Mouse (Mus musculus): ENCODE measurements at regions not wholly inside any gene's neighbourhood (a gene's known extent, or its start where the extent isn't known, plus 50 kb on each side); places are given as distances from the start of the nearest gene placed in this dataset.

GRCm38 (mm10) chr15:51594060-51594459 is 2290.6 kb upstream of the Gm7489 start:
- TF ChIP-seq CTCF (IDR thresholded peaks at IDR 0.05; ENCODE audit: low read depth, low read length) (no peak), GATA1 (IDR thresholded peaks at IDR 0.05; ENCODE audit: borderline replicate concordance, low read length) (no peak), TAL1 (conservative IDR thresholded peaks at IDR 0.05; ENCODE audit: low read depth, low read length) (no peak)
